Mouse (Mus musculus) gastrocnemius, adult 18-20 months (tissue): Measurements from ENCODE around the gene Rras. TPM values are rescaled to one million over a fixed set of nuclear protein-coding genes. Genes with fewer than 3 reads are reported as not detected.
A peak's percentile ranks its signal among the peaks of the same experiment; 100 is the strongest.

Source experiments
- DNase-seq: peaks from one replicate; pipeline ENCODE4 v3.0.0; 2021; ENCODE audit warnings: low spot score
- long read RNA-seq, 2 experiments: library from polyadenylated mRNA; stranded (forward); transcript quantifications; one replicate each; pipeline ENCODE4 v2.0.0; 2021
- total RNA-seq, 2 experiments: library from RNA; stranded (reverse); gene quantifications; 2 replicates each; pipeline ENCODE4 v1.2.3; 2021

The Rras gene
- 10 to 100 TPM; 20.8 to 26.8 TPM for total RNA-seq
- long read RNA-seq, experiment 1, transcript Rras-201 (6 exons, 995 nt), result major isoform, 22 of 22 reads
- long read RNA-seq, experiment 1, partial matches to known transcripts, result 0 of 22 reads
- long read RNA-seq, experiment 1, other reads (novel, unspliced or antisense), result 0 of 22 reads
- long read RNA-seq, experiment 2, transcript Rras-201 (6 exons, 995 nt), result major isoform, 27 of 27 reads
- long read RNA-seq, experiment 2, partial matches to known transcripts, result 0 of 27 reads
- long read RNA-seq, experiment 2, other reads (novel, unspliced or antisense), result 0 of 27 reads

- peak; percentile 98 for DNase-seq
Observed at GRCm38 (mm10) chr7:45017242-45018061, at the start of gene Rras. Rras (plus strand) TSS chr7:45017961.

GRCm38 (mm10) chr7:44970231-44970691 is 47.5 kb upstream of the Rras start:
- peak; percentile 83 for DNase-seq

- no peak for DNase-seq
Observed at GRCm38 (mm10) chr7:44971142-44971541, 46.6 kb upstream of the Rras start.

GRCm38 (mm10) chr7:44973415-44974130 is 44.2 kb upstream of the Rras start:
- no peak for DNase-seq

- DNase-seq, result peak; percentile 81
Observed at GRCm38 (mm10) chr7:44974383-44975116, 43.2 kb upstream of the Rras start, which contains the start of gene Cpt1c. Cpt1c (minus strand) TSS chr7:44974851.

GRCm38 (mm10) chr7:44975117-44975419 is 42.7 kb upstream of the Rras start:
- DNase-seq, result no peak

GRCm38 (mm10) chr7:44978300-44978699 is 39.5 kb upstream of the Rras start:
- DNase-seq, result no peak

GRCm38 (mm10) chr7:44981539-44981938 is 36.2 kb upstream of the Rras start:
- DNase-seq, result no peak

- peak; percentile 90 for DNase-seq
Observed at GRCm38 (mm10) chr7:44983085-44983484, 34.7 kb upstream of the Rras start.

- peak; percentile 64 for DNase-seq
Observed at GRCm38 (mm10) chr7:44983944-44984832, 33.6 kb upstream of the Rras start.

GRCm38 (mm10) chr7:44984833-44985164 is 33.0 kb upstream of the Rras start:
- no peak for DNase-seq

- peak; percentile 64 for DNase-seq
Observed at GRCm38 (mm10) chr7:44985595-44986191, 32.1 kb upstream of the Rras start.

GRCm38 (mm10) chr7:44986192-44986878 is 31.4 kb upstream of the Rras start, which contains the start of gene Prmt1:
Prmt1 (minus strand) TSS chr7:44986568.
- DNase-seq, result peak; percentile 99

- DNase-seq, result no peak
Observed at GRCm38 (mm10) chr7:44986879-44987718, 30.7 kb upstream of the Rras start.

GRCm38 (mm10) chr7:44996672-44997071 is 21.1 kb upstream of the Rras start:
- no peak for DNase-seq

- DNase-seq, result peak; percentile 98
Observed at GRCm38 (mm10) chr7:44997231-44997939, 20.4 kb upstream of the Rras start, which contains the start of gene Irf3. Irf3 (plus strand) TSS chr7:44997648.

- DNase-seq, result no peak
Observed at GRCm38 (mm10) chr7:44997940-44998428, 19.8 kb upstream of the Rras start.
